22 mouse cellular contexts compared by ENCODE assay signal in the genomic region with DNA sequence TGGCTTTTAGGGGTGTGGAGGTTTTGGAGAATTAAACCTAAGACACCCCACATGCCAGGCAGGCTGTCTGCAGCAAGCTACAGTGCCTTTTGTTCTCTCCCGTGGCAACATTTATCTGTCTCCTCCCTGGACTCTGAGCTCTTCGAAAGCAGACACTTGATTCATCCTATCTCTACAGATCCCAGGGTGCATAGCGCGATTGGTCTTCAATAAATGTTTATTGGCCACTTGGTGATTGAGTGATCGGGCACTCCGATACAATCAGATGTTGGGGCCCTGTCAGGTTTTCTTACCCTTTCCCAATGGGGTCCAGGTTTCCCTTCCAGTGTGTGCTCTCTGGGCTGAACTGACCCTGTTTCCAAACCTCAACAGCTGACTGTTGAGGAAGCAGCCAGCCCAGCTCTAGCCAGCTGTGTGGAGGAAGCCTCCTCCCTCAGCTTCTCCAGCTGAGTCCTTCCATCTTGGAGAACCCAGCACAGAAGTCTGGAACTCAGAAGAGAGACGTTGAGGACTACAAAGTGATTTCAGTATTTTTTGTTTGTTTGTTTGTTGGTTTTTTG. TPM values are rescaled to one million over a fixed set of nuclear protein-coding genes. Genes with fewer than 3 reads are reported as not detected.
"Had no signal": no experiment of that assay in that cellular context is flagged by ENCODE, and none has a peak within 500 bp of the region (broad histone marks: within the 10 kb centered on the region; RNA-seq: fewer than 3 reads in every experiment).

No protein-coding gene starts in this region.

- H3K36me3 ChIP-seq: liver, embryonic 13.5 days; liver, embryonic 15.5 days; lung, embryonic 15.5 days; midbrain, embryonic 13.5 days; midbrain, embryonic 15.5 days; neural tube, embryonic 13.5 days had no signal

- H3K27me3 ChIP-seq: lung, embryonic 15.5 days; midbrain, embryonic 13.5 days; midbrain, embryonic 15.5 days; neural tube, embryonic 13.5 days had no signal

- H3K9me3 ChIP-seq: liver, embryonic 13.5 days; liver, embryonic 15.5 days; lung, embryonic 15.5 days; megakaryocyte, embryonic 14.5 days; midbrain, embryonic 13.5 days; midbrain, embryonic 15.5 days; neural tube, embryonic 13.5 days had no signal

- DNase-seq: liver, embryonic 13.5 days; liver, postnatal 0 days; lung, adult 2 months; lung, postnatal 14 days; lung, postnatal 4 days; right cerebral cortex, postnatal 14 days; spleen, adult 18-20 months; thymus, adult 18-20 months; thymus, postnatal 14 days; thymus, postnatal 36 days had no signal

- H3K4me2 ChIP-seq: liver, embryonic 13.5 days; liver, embryonic 15.5 days; lung, embryonic 15.5 days; midbrain, embryonic 11.5 days; midbrain, embryonic 13.5 days; midbrain, embryonic 15.5 days; neural tube, embryonic 13.5 days had no signal

- H3K27ac ChIP-seq: liver, embryonic 13.5 days; liver, embryonic 15.5 days; lung, embryonic 15.5 days; midbrain, embryonic 13.5 days; midbrain, embryonic 15.5 days; neural tube, embryonic 13.5 days had no signal

- ATAC-seq: liver, postnatal 0 days; lung, postnatal 0 days; midbrain, embryonic 13.5 days; midbrain, embryonic 15.5 days had no signal

- H3K9ac ChIP-seq: liver, embryonic 13.5 days; liver, embryonic 15.5 days; liver, postnatal 0 days; lung, embryonic 15.5 days; midbrain, embryonic 13.5 days; midbrain, embryonic 15.5 days; neural tube, embryonic 13.5 days had no signal

- H3K4me3 ChIP-seq: liver, embryonic 13.5 days; liver, embryonic 15.5 days; lung, embryonic 15.5 days; megakaryocyte, embryonic 14.5 days; midbrain, embryonic 13.5 days; midbrain, embryonic 15.5 days; myocyte; neural tube, embryonic 13.5 days had no signal

- H3K4me1 ChIP-seq: midbrain, embryonic 13.5 days; midbrain, embryonic 15.5 days; neural tube, embryonic 13.5 days had no signal

RNA-seq across cellular contexts. Expression of a gene that starts 3.8 kb away (rescaled TPM):
- polyA plus RNA-seq: liver, embryonic 15.5 days; lung, embryonic 15.5 days; lung, postnatal 0 days; midbrain, embryonic 11.5 days; midbrain, embryonic 13.5 days; midbrain, embryonic 15.5 days; neural tube, embryonic 11.5 days; neural tube, embryonic 13.5 days; stomach, embryonic 14.5 days had no signal

RNA-seq across cellular contexts. Expression of a gene that starts 17.2 kb away (rescaled TPM):
- total RNA-seq: neutrophil, adult 5-6 weeks had no signal
- polyA plus RNA-seq: lung, postnatal 0 days had no signal
